Comparison of ENCODE assay signal across 9 mouse cellular contexts in the genomic region with DNA sequence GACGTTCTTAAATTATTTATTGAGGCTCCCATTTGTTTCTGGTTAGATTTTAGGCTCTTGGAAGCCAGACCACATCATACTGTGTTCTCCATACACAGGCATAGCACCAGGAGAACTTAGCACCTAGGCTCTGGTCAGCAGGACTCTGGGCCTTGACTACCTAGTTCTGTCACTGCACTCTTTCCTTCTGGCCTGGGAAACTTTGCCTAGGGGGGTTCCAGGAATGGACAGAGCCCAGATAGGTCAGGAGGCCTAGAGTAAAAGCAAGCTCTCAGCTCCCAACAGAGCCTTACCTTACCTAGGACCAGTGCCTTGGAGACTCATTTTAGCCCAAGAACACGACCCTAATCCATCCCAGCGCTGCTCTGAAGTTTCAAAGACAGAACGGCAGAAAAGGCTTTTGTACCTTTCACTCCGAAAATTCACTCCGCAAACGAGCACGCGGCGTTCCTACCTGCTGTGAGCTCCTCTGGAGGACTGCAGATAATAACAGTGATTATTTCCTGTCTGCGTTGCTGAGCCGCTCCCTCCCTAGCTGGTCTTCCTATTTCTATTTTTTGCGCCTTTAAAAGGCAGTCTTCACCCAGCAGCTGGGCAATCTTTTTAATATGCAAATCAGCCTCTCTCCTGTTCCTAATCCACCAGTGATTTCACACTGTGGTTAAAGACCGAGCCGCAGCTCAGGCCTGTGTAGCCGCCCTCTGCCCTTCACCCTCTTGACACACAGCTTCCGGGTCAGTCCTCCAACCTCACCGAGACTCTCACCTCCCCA. TPM values are rescaled to one million over a fixed set of nuclear protein-coding genes. Genes with fewer than 3 reads are reported as not detected.
DNase-seq lines count a peak whose midpoint lies in the region; ATAC-seq and TF ChIP-seq lines count a peak whose summit lies in the region.
"Had no signal": no experiment of that assay in that cellular context is flagged by ENCODE, and none has a peak within 500 bp of the region (broad histone marks: within the 10 kb centered on the region; RNA-seq: fewer than 3 reads in every experiment).

No protein-coding gene starts in this region.

- H3K27me3 ChIP-seq in liver, embryonic 13.5 days, result peaks cover 12% of the 10 kb centered on the region; the same call in 1 of the 2 replicates
- H3K27me3 ChIP-seq in embryonic facial prominence, embryonic 11.5 days (ENCODE audit: control insufficient read depth, insufficient read depth, low read length), result no peaks in the 10 kb centered on the region
- no peaks in the 10 kb centered on the region for H3K27me3 ChIP-seq in intestine, embryonic 16.5 days (replicated peaks; ENCODE audit: control insufficient read depth, insufficient read depth, low read length)
- H3K27me3 ChIP-seq in small intestine, adult 2 months (ENCODE audit: control insufficient read depth, insufficient read depth, low read length), result no peaks in the 10 kb centered on the region
- H3K27me3 ChIP-seq in lung, postnatal 0 days (replicated peaks; ENCODE audit: insufficient read depth, low read length), result no peaks in the 10 kb centered on the region

- 16% methylated on average over 18 of the region's 18 CpGs for WGBS in liver, embryonic 13.5 days (ENCODE audit: insufficient replicate concordance)
- 4% methylated on average over 18 of the region's 18 CpGs for WGBS in embryonic facial prominence, embryonic 11.5 days
- 24% methylated on average over 18 of the region's 18 CpGs for WGBS in intestine, embryonic 16.5 days
- WGBS in small intestine, adult 2 months, result 24% methylated on average over 18 of the region's 18 CpGs
- WGBS in lung, postnatal 0 days, result 36% methylated on average over 18 of the region's 18 CpGs

- H3K4me2 ChIP-seq in liver, embryonic 13.5 days, result 0 out of 2 replicates have a peak overlapping the region, but pooled peaks have one; percentile 20
- H3K4me2 ChIP-seq in embryonic facial prominence, embryonic 11.5 days (ENCODE audit: low read depth, low read length), result peak overlapping the region; percentile 7; the same call in 1 of the 2 replicates
- no peak overlapping the region for H3K4me2 ChIP-seq in intestine, embryonic 16.5 days (ENCODE audit: low read depth, low read length)
- H3K4me2 ChIP-seq in lung, postnatal 0 days (replicated peaks; ENCODE audit: low read depth, low read length), result no peak overlapping the region

- peak; percentile 37; the same call in 1 of the 2 replicates for TF ChIP-seq POLR2A in small intestine, adult 2 months (IDR thresholded peaks at IDR 0.05; ENCODE audit: low read depth, low read length)

- TF ChIP-seq CTCF in small intestine, adult 2 months (IDR thresholded peaks at IDR 0.05; ENCODE audit: extremely low read depth, insufficient read length, insufficient replicate concordance, low read depth, low read length), result no peak
- no peak for TF ChIP-seq CTCF in lung, postnatal 0 days (IDR thresholded peaks at IDR 0.05)

- H3K27ac ChIP-seq in liver, embryonic 13.5 days, result no peak overlapping the region
- H3K27ac ChIP-seq in embryonic facial prominence, embryonic 11.5 days (replicated peaks; ENCODE audit: low read depth, low read length), result no peak overlapping the region
- H3K27ac ChIP-seq in intestine, embryonic 16.5 days (ENCODE audit: low read length), result peak overlapping the region; percentile 23; the same call in 1 of the 2 replicates
- peak overlapping the region; percentile 73 for H3K27ac ChIP-seq in small intestine, adult 2 months (ENCODE audit: insufficient read depth, low read depth, low read length)
- H3K27ac ChIP-seq in lung, postnatal 0 days (ENCODE audit: low read length), result no peak overlapping the region
- H3K27ac ChIP-seq: macrophage had no signal

- peaks cover 6% of the 10 kb centered on the region; the same call in 1 of the 2 replicates for H3K4me1 ChIP-seq in liver, embryonic 13.5 days (replicated peaks)
- peaks cover 3% of the 10 kb centered on the region for H3K4me1 ChIP-seq in embryonic facial prominence, embryonic 11.5 days (ENCODE audit: control insufficient read depth, insufficient read depth, low read length)
- H3K4me1 ChIP-seq in intestine, embryonic 16.5 days (ENCODE audit: control insufficient read depth, insufficient read depth, low read length), result peaks cover 28% of the 10 kb centered on the region
- H3K4me1 ChIP-seq in small intestine, adult 2 months (ENCODE audit: control insufficient read depth, insufficient read depth, insufficient read length, low read length), result peaks cover 31% of the 10 kb centered on the region; the same call in 1 of the 2 replicates
- peaks cover 7% of the 10 kb centered on the region; the same call in 1 of the 2 replicates for H3K4me1 ChIP-seq in lung, postnatal 0 days (ENCODE audit: insufficient read depth, low read depth, low read length)

- H3K9me3 ChIP-seq in liver, embryonic 13.5 days (replicated peaks), result no peaks in the 10 kb centered on the region
- no peaks in the 10 kb centered on the region for H3K9me3 ChIP-seq in embryonic facial prominence, embryonic 11.5 days (replicated peaks; ENCODE audit: control insufficient read depth, low read length)
- no peaks in the 10 kb centered on the region for H3K9me3 ChIP-seq in intestine, embryonic 16.5 days (ENCODE audit: control insufficient read depth, low read length)
- H3K9me3 ChIP-seq in lung, postnatal 0 days (ENCODE audit: low read length), result no peaks in the 10 kb centered on the region

- H3K4me3 ChIP-seq in liver, embryonic 13.5 days (replicated peaks), result no peak overlapping the region
- no peak overlapping the region for H3K4me3 ChIP-seq in embryonic facial prominence, embryonic 11.5 days (ENCODE audit: low read depth, low read length)
- H3K4me3 ChIP-seq in intestine, embryonic 16.5 days (ENCODE audit: low read length), result no peak overlapping the region
- peak overlapping the region; percentile 47 for H3K4me3 ChIP-seq in small intestine, adult 2 months (ENCODE audit: low read depth, low read length)
- no peak overlapping the region for H3K4me3 ChIP-seq in lung, postnatal 0 days (ENCODE audit: low read depth, low read length)

- no peak for TF ChIP-seq EP300 in lung, postnatal 0 days (IDR thresholded peaks at IDR 0.05)

- H3K9ac ChIP-seq in liver, embryonic 13.5 days, result no peak overlapping the region
- peak overlapping the region; percentile 5 for H3K9ac ChIP-seq in embryonic facial prominence, embryonic 11.5 days (replicated peaks; ENCODE audit: low read length)
- H3K9ac ChIP-seq in intestine, embryonic 16.5 days (ENCODE audit: low read depth, low read length), result peak overlapping the region; percentile 50
- no peak overlapping the region for H3K9ac ChIP-seq in lung, postnatal 0 days (replicated peaks; ENCODE audit: low read depth)

- no peak for DNase-seq in liver, embryonic 13.5 days
- no peak for DNase-seq in liver
- DNase-seq in embryonic facial prominence, embryonic 11.5 days (ENCODE audit: low spot score), result no peak
- no peak for DNase-seq in left cerebral cortex, adult 8-10 months (ENCODE audit: low spot score in 2 of 2)
- no peak for DNase-seq in gastrocnemius, postnatal 10 days
- no peak for DNase-seq in lung, postnatal 0 days (ENCODE audit: low spot score)

- no peak for ATAC-seq in liver, embryonic 13.5 days (ENCODE audit: low read depth)
- ATAC-seq in embryonic facial prominence, embryonic 11.5 days (replicated peaks; ENCODE audit: insufficient number of reproducible peaks, low FRiP score, low TSS enrichment, low read depth), result no peak
- ATAC-seq in intestine, embryonic 16.5 days, result peak; percentile 45
- ATAC-seq in lung, postnatal 0 days, result no peak

- no peaks in the 10 kb centered on the region for H3K36me3 ChIP-seq in liver, embryonic 13.5 days
- no peaks in the 10 kb centered on the region for H3K36me3 ChIP-seq in embryonic facial prominence, embryonic 11.5 days (replicated peaks; ENCODE audit: control insufficient read depth, insufficient read depth, low read depth, low read length)
- no peaks in the 10 kb centered on the region for H3K36me3 ChIP-seq in intestine, embryonic 16.5 days (ENCODE audit: control insufficient read depth, insufficient read depth, low read length)
- H3K36me3 ChIP-seq in small intestine, adult 2 months (ENCODE audit: control insufficient read depth, insufficient read depth, low read length), result no peaks in the 10 kb centered on the region
- H3K36me3 ChIP-seq in lung, postnatal 0 days (ENCODE audit: insufficient read depth, low read length), result no peaks in the 10 kb centered on the region

RNA-seq across cellular contexts. Expression of a gene that starts 52.0 kb away (rescaled TPM):
- polyA plus RNA-seq in liver, embryonic 13.5 days (2015; fragmentation: Nextera tagmentation; extraction: Ambion mirVana), result 30.8 and 31.7 TPM in 2 replicates
- polyA plus RNA-seq in embryonic facial prominence, embryonic 11.5 days (2014; fragmentation: Nextera tagmentation; extraction: Ambion mirVana), result 56.7 and 57.3 TPM in 2 replicates
- 66.9 and 71.9 TPM in 2 replicates for polyA plus RNA-seq in intestine, embryonic 16.5 days (2015; fragmentation: Nextera tagmentation; extraction: Ambion mirVana)
- polyA plus RNA-seq in small intestine, adult 2 months (2012; rRNA removed), result 23.0 and 59.8 TPM in 2 replicates
- 10 to 100 TPM; 42.5 to 47.9 (median 45.1) TPM for total RNA-seq in left cerebral cortex, adult 8-10 months (2022)
- total RNA-seq in gastrocnemius, postnatal 10 days (2021), result 10 to 100 TPM; 11.7 to 14.1 TPM
- 27.9 and 32.1 TPM in 2 replicates for polyA plus RNA-seq in lung, postnatal 0 days (2015; fragmentation: Nextera tagmentation; extraction: Ambion mirVana)

Comparison
In these comparisons a context has a peak if more than half of its experiments do, and no peak if none do; other contexts are left out.
1. H3K27ac ChIP-seq: peak in intestine, embryonic 16.5 days (single experiment) and small intestine, adult 2 months (single experiment); none in liver, embryonic 13.5 days (single experiment), embryonic facial prominence, embryonic 11.5 days (single experiment) and lung, postnatal 0 days (single experiment).
2. H3K4me2 ChIP-seq: peak in liver, embryonic 13.5 days (single experiment) and embryonic facial prominence, embryonic 11.5 days (single experiment); none in intestine, embryonic 16.5 days (single experiment) and lung, postnatal 0 days (single experiment).
3. H3K9ac ChIP-seq: peak in embryonic facial prominence, embryonic 11.5 days (single experiment) and intestine, embryonic 16.5 days (single experiment); none in liver, embryonic 13.5 days (single experiment) and lung, postnatal 0 days (single experiment).